Mouse (Mus musculus) layer of hippocampus, adult 18-20 months (tissue): ENCODE results near the gene Slc29a3. TPM values are rescaled to one million over a fixed set of nuclear protein-coding genes. Genes with fewer than 3 reads are reported as not detected.
"Not testable (repeated sequence)": the region's sequence is repeated elsewhere in the genome, so short reads cannot be mapped to it uniquely, and the experiment has no call there.

Experiments used
- DNase-seq, 2 experiments: peaks; one replicate each; pipeline ENCODE4 v3.0.0; 2022; ENCODE audit warnings: low spot score in 2 of 2
- total RNA-seq, 2 experiments: library from RNA; stranded (reverse); gene quantifications; 2 replicates each; pipeline ENCODE4 v1.2.3; 2021

The Slc29a3 gene
- total RNA-seq, 2 experiments from 2014 or later = 13.6 to 14.5 TPM

DNA sequence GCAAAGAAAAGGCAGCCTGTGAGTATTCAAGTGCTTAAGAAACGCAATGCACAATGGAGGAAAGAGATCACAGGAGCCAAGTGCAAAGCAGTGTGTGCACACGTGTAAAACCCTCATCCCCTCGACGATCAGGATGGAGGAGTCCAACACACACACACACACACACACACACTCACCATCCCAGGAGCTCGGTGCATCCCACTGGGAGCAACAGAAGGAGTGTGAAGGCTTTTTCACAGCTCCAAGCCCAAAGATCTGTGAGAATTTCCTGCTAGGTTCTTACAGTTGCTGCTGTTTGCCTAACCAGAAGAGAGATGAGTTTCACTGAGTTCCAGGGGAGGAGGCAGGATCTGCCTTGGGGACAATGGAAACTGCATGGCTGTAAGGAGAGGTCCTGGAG lies 20.9 kb downstream of the Slc29a3 start:
- DNase-seq = no peak

DNA sequence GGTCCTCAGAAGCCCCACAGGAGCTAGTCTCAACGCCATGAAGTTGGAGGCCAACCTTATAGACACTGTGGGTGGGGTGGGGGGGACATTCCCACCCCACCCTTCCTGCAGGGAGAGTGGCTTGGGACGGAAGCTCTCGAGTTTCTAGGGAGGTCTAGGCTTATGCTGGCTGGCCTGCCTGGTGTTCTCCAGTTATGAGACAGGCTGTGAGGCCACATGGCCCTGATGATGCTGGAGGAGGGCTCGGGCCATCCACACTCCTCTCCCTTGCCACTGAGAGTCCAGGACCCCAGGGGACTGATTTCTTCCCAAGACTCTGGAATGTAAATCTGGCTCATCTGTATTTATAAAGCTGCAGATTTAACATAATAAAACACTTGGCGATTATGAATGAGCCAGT lies 25.3 kb downstream of the Slc29a3 start:
- DNase-seq = no peak

- DNase-seq = no peak
These were observed 25.7 kb downstream of the Slc29a3 start for GRCm38 (mm10) chr10:60726896-60727295.

DNA sequence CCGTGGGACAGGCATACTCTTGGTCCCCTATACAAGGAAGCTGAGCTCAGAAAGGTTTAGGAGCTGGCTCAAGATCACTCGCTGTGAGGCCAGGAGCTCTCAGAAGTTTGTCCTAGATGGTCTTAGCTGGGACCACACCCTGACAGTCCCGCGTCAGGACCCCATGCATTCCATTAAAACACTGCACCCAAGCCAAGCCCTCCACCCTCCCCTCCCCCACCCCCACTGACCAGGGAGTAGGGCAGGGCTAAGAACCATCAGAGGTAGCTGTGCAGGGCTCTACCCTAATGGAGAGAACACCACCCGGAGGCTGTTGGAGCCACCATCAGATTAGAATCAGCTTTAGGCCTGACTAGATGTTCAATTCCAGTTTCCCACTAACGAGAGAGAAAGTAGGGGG lies 28.1 kb downstream of the Slc29a3 start:
- no peak for DNase-seq

- DNase-seq = no peak
These were observed 29.2 kb downstream of the Slc29a3 start for GRCm38 (mm10) chr10:60723345-60723744.

GRCm38 (mm10) chr10:60721640-60722039 lies 31.0 kb downstream of the Slc29a3 start:
- no peak for DNase-seq

DNA sequence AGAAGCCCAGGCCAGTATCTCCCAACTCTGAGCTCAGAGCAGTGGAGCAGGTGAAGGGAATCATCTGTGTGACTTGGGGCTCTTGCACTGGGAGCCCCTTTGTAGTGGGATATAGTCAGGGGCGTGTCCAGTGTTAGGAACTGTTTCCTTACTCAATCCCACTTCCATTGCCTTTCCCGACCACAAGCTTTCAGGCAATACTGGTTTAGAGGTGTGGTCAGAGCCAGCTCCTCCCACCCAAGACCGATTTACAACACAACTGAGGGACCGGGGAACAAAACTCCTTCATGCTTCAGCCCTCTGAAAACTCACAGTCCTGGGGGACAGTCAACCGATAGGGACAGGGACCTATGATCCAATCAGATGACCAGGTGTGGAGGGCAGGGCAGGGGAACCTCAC lies 32.1 kb downstream of the Slc29a3 start:
- DNase-seq = no peak

DNA sequence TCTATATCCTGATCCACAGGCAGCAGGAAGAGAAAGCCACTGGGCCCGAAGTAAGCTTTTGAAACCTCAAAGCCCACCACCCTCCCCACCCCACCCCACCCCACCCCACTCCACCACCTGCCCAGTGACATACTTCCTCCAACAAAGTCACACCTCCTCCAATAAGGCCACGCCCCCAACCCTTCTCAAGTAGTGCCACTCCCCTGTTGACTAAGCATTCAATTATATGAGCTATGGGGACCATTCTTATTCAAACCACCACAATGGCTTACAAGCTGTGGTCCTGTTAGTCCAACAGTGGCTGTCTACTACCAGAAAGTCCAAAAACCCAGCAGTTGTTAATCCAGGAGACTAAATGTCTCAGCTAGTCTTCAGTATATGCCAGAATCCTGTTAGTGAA lies 34.1 kb downstream of the Slc29a3 start:
- no peak for DNase-seq

- no peak for DNase-seq
These were observed 36.1 kb downstream of the Slc29a3 start for GRCm38 (mm10) chr10:60716449-60716848.

DNA sequence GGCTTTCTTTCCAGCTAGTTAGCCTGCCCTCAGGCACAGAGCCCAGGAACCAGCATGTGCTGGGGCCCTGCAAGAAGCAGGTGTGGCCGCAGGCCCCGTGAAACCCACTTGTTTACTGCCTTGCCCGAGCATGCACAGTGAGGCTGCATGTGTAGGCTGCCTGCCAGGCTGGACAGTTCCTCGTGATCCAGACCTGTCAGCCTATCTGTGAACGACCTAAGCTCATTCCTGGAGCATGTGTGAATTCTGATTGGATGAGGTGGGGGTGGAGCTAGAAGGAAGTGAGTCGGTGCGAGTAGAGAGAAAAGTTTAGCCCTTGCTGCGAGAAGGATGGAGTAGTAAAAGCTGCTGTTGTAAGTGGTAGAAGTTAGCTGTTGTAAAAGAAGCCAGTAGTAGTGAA lies 40.3 kb downstream of the Slc29a3 start:
- DNase-seq = not testable (repeated sequence)

- DNase-seq = no peak
These were observed 43.8 kb downstream of the Slc29a3 start for GRCm38 (mm10) chr10:60708837-60709236.

- DNase-seq = no peak
These were observed 46.3 kb downstream of the Slc29a3 start for GRCm38 (mm10) chr10:60706268-60706667.

DNA sequence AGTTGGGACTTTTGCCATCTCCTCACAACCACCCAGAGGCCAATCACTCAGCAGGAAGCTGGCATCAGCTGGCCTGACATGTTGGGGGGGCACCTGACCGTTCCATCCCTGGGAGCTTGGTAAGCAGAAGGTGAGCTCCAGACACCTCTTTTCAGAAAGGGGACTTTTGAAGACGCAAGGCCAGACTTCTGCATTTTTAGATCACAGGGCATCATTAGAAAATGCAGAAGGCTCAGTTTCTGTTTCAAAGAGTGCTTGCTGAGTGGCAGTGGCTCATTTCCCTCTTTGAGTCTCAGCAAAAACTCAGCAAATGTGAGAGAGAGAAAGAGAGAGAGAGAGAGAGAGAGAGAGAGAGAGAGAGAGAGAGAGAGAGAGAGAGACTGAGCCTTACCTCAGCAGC lies 47.5 kb downstream of the Slc29a3 start:
- no peak for DNase-seq

- DNase-seq = no peak
These were observed 54.8 kb downstream of the Slc29a3 start for GRCm38 (mm10) chr10:60697775-60698174.

DNA sequence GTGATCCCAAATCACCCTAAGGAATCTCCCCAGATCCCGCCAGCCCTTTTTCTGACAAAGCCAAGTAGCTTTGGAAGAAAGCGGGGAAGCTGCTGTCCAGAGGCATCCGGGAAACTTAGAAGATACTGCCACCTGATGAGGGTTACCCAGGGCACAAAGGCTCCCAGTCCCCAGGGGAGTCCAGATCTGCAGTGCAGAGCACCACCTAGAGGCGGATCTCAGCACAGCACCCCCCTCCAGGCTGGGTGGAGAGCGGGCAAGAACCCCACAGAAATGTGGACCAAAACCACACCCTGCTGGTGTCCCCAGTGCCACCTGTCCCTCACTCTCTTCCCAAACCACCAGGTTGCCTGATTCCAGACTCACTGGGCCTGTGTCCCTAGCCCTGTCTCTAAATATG lies 55.6 kb downstream of the Slc29a3 start:
- peak; percentile 37 to 73 for DNase-seq

DNA sequence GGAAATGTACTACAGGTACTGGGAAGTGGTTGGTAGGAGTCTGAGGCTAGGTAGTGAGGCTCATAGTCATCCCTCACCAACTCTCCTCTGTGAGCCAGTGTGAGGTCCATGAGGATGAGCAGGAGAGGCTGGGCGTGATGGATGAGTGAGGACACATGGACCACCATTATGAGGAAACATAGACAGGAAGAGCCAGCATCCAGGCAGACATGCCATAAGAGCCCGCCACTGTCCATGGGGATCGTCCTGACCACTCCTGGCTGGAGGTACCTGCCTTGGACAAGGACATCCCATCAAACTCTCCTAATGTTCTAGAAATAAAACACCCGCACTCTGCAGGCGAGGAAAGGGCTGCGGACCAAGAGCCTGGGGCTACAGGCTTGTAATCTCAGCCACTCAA lies 56.2 kb downstream of the Slc29a3 start, which contains the start of gene Cdh23:
TSS of gene Cdh23 (minus strand) at position 101 of the 400 bp plus-strand sequence.
- DNase-seq = no peak

DNA sequence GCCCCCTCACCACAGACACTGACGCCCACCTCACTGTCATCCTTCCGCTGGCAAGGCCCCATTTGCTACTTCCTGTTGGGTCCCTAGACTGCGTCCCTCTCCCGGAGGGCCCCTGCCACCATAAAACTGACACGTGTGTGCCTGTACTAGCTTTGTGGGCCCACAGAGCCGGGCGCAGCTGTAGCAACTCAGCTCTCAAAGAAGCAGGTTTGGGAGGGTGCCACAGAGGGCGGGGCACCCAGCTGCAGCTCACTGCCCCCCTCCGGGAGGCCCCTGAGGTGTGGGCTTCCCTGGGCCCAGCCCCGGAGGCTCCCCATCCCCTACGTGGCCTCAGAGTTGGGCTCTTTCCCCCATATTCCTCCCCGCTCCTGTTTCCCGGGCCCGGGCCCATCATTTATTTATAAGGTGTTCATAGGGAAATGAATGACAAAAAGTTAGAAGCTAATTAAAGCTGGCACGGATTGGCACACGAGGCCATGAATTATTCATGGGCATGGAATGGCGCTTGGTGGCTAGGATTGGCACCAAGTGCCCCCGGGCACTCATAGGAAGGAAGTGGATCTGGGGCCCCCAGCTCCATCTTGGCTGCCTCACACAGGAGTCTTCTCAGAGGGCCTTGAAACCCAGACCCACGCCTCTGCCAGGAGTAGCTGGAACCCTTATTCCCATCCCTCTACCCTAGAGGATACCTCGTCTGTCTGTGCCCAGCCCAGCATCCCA lies 60.8 kb downstream of the Slc29a3 start:
- DNase-seq = peak in 1 of 2 experiments; percentile 19

DNA sequence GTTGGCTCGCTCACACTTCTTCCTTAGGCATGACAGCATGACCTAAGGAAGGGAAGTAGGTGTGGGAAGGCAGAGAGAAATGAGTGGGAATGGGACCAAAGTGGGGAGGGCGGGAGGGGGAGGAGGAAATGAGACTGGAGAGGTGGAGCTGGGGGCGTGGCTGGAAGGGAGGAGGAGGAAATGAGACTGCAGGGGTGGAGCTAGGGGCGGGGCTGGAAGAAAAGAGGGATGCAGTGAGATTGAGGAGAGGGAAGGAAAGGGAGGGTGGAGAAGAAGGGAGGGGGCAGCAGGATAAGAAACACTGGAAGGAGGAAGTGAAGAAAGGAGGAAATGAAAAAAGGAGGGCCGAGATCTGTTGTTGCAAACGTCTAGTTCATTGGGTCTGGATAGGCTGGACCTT lies 61.6 kb downstream of the Slc29a3 start:
- DNase-seq = no peak

- DNase-seq = no peak
These were observed 63.2 kb downstream of the Slc29a3 start for GRCm38 (mm10) chr10:60689396-60689795.

- peak; percentile 53 to 60 for DNase-seq
These were observed 65.4 kb downstream of the Slc29a3 start for GRCm38 (mm10) chr10:60687011-60687776.

DNA sequence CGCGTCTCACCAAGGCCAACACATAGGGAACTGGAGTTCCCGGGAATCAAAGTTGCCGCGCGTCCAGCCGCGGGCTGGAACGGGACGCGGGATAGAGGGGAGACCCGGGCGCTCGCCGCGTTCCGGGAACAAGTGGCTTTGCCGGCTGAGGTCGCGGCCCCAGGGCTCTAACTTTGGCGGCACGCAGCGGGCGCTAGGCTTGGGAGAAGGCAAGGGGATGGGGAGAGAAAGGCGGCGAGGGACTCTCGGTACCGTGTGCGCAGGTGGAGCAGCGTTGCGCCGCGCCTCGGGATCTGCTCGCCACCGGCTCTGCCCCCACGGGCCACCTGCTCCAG lies 66.0 kb downstream of the Slc29a3 start:
- DNase-seq = no peak

GRCm38 (mm10) chr10:60685764-60686640 lies 66.6 kb downstream of the Slc29a3 start:
- DNase-seq = no peak
